Mouse (Mus musculus): ENCODE data around the gene Slc9b1.

Gene Slc9b1

GRCm38 (mm10) chr3:135347739-135348264 lies at the start of gene Slc9b1:
Slc9b1 (plus strand) TSS chr3:135348029.
- DNase-seq (ENCODE audit: low spot score) = no peak

- no peak for DNase-seq (ENCODE audit: low spot score)
Observed at GRCm38 (mm10) chr3:135298560-135298959, 49.3 kb upstream of the Slc9b1 start.

- no peak for DNase-seq (ENCODE audit: low spot score)
Observed at GRCm38 (mm10) chr3:135300081-135300480, 47.7 kb upstream of the Slc9b1 start.

DNA sequence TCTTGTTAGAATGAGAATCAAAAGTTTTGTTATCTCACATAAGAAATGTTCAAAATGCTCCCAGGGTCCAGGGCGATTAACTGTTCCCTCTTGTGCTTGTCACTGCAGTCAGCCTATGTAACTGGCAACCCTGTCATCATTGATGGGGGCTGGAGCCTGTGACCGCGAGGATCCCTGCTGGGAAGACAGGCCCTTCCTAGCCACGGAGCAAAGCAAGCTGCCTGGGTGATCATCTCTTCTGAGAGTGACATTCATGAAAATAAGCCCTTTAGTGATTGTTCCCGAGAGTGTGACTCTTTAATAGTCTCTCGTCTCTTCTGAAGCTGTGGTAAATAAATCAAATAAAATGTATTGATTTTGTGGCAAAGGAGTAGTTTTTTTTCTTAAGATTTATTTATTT lies 43.8 kb upstream of the Slc9b1 start:
- DNase-seq (ENCODE audit: low spot score) = no peak

- no peak for DNase-seq (ENCODE audit: low spot score)
Observed at GRCm38 (mm10) chr3:135304566-135304965, 43.3 kb upstream of the Slc9b1 start.

- no peak for DNase-seq (ENCODE audit: low spot score)
Observed at GRCm38 (mm10) chr3:135307411-135308259, 40.2 kb upstream of the Slc9b1 start, which contains the start of gene Slc9b2. Slc9b2 (plus strand) TSS chr3:135307700.

GRCm38 (mm10) chr3:135312916-135313491 lies 34.8 kb upstream of the Slc9b1 start:
- DNase-seq (ENCODE audit: low spot score) = no peak

DNA sequence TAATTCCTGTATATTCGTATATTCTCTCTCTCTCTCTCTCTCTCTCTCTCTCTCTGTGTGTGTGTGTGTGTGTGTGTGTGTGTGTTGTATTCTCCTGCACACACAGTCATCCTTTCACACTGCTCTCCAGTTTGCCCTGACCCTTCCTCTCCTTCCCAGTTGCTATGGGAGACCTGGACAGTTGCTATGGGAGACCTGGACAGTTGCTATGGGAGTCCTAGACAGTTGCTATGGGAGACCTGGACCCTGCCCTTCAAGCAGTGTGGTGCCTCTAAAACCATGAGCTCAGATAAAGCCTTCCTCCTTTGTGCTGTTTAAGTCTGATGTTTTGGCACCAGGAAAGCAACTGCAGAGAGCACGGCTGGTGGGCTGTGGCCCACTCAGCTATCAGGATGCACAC lies 34.1 kb upstream of the Slc9b1 start:
- DNase-seq (ENCODE audit: low spot score) = no peak

GRCm38 (mm10) chr3:135314811-135315210 lies 33.0 kb upstream of the Slc9b1 start:
- DNase-seq (ENCODE audit: low spot score) = no peak

- no peak for DNase-seq (ENCODE audit: low spot score)
Observed at GRCm38 (mm10) chr3:135315720-135316425, 32.0 kb upstream of the Slc9b1 start.

GRCm38 (mm10) chr3:135318331-135318730 lies 29.5 kb upstream of the Slc9b1 start:
- no peak for DNase-seq (ENCODE audit: low spot score)

- no peak for DNase-seq (ENCODE audit: low spot score)
Observed at GRCm38 (mm10) chr3:135324354-135324753, 23.5 kb upstream of the Slc9b1 start.

GRCm38 (mm10) chr3:135327176-135327575 lies 20.7 kb upstream of the Slc9b1 start:
- no peak for DNase-seq (ENCODE audit: low spot score)

DNA sequence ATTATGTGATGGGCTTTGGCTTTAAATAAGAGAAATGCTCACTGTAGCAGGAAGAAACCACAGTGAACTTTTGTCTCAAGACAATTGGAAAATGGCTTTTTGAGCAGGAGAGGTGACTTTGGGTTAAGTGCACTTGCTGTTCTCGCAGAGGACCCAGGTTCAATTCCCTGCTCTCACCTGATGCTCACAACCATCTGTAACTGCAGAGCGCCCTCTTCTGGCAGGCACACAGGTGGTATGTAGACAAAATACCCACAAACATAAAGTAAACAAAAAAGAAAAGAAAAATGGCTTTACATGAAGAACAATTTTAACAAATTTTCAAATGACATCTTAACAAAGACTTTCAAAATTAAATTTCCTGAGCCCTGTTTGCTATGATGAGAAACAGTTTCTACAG lies 20.2 kb upstream of the Slc9b1 start:
- no peak for DNase-seq (ENCODE audit: low spot score)

DNA sequence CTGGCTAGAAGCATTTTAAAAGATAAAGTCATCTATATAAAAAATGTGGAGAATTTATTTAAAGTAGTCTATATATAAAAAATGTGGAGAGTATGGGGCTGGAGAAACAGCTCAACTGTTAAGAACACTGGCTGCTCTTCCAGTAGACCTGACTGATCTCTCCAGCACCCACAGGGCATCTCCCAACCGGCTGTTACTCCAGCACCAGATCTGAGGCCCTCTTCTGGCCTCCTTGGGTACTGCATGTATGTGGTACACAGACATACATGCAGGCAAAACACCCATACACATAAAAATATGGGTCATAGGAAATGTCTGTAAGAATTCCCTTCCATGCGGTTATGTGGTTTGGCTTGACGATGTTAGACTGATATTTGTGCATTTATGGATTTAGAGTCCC lies 19.3 kb upstream of the Slc9b1 start:
- DNase-seq (ENCODE audit: low spot score) = peak; percentile 21

- DNase-seq (ENCODE audit: low spot score) = no peak
Observed at GRCm38 (mm10) chr3:135332691-135333090, 15.1 kb upstream of the Slc9b1 start.

DNA sequence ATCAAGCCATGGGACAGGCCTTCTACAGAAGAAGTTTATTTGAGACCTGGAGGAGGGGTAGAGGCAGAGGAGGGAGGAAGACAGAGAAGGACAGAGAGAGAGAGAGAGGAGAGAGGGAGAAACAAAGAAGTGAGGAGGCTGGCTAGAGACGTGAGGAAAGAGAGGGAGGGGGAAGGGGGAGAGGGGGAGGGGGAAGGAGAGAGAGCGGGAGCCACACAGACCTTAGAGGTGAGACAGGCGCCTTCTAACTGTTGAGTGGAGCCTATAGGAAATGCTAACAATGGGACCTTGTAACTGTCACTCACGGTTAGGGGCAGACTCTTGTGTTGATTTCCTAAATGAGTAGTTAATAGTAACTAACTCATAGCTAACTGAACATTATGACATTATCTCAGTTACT lies 14.1 kb upstream of the Slc9b1 start:
- no peak for DNase-seq (ENCODE audit: low spot score)

GRCm38 (mm10) chr3:135349022-135349421 lies 1.2 kb downstream of the Slc9b1 start:
- no peak for DNase-seq (ENCODE audit: low spot score)

GRCm38 (mm10) chr3:135351857-135352256 lies 4.0 kb downstream of the Slc9b1 start:
- no peak for DNase-seq (ENCODE audit: low spot score)

GRCm38 (mm10) chr3:135357394-135357793 lies 9.6 kb downstream of the Slc9b1 start:
- DNase-seq (ENCODE audit: low spot score) = no peak

DNA sequence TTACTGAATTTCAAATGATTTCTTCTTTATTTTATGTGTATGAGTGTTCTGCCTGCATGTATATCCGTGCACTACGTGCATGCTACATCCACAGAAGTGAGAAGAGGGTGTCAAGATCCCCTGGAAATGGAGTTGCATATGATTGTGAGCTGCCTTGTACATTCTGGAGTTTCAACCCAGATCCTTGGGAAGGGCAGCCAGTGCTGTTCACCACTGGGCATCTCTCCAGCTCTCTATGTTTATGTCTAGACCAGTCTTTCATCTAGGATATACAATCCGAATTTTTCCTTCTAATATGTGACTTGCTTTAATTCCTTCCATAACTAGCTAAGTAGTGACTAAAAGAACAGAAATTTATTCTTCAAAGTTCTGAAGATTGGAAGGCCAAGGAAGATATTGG lies 28.0 kb downstream of the Slc9b1 start:
- no peak for DNase-seq (ENCODE audit: low spot score)

- no peak for DNase-seq (ENCODE audit: low spot score)
Observed at GRCm38 (mm10) chr3:135377445-135377844, 29.6 kb downstream of the Slc9b1 start.

DNA sequence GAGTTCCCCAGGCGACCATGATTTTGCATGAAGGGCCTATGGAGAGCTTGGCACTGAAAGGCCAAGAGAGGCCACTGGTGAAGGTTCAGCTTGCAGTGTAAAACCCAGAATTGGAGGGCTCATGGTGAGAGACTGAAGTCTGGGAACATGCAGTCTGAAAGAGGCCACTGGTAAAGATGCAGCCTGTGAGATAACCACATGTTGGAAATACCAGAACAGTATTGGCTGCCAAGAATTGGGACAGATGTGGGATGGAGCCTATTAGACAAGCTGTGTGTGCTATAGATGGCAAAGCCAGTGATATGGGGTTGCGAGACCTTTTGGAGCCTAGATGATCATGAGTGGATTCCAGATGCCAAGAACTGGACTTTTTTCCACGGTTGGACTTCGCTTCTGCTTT lies 32.0 kb downstream of the Slc9b1 start:
- DNase-seq (ENCODE audit: low spot score) = no peak

Measured in left cerebral cortex, adult 11 months (tissue).